Mouse (Mus musculus): Measurements from ENCODE around the gene Mylip. TPM values are rescaled to one million over a fixed set of nuclear protein-coding genes. Genes with fewer than 3 reads are reported as not detected.

Gene Mylip
- polyA plus RNA-seq, 1 experiment, result 13.2 TPM

- Histone ChIP-seq H3K4me1 (ENCODE audit: control insufficient read depth, insufficient read depth, low read length) (peaks cover 19% of the 10 kb centered on the region), H3K27ac (ENCODE audit: insufficient read depth, low read length) (no peak overlapping the region), H3K4me3 (ENCODE audit: insufficient read depth, low read length) (no peak overlapping the region)
- no peak for TF ChIP-seq CTCF (IDR thresholded peaks at IDR 0.05; ENCODE audit: extremely low read depth, insufficient read depth, low read length)
- no peak for TF ChIP-seq POLR2A (IDR thresholded peaks at IDR 0.05; ENCODE audit: extremely low read depth, insufficient read depth, low read length)
Observed at GRCm38 (mm10) chr13:45400700-45401099, 11.2 kb downstream of the Mylip start.

DNA sequence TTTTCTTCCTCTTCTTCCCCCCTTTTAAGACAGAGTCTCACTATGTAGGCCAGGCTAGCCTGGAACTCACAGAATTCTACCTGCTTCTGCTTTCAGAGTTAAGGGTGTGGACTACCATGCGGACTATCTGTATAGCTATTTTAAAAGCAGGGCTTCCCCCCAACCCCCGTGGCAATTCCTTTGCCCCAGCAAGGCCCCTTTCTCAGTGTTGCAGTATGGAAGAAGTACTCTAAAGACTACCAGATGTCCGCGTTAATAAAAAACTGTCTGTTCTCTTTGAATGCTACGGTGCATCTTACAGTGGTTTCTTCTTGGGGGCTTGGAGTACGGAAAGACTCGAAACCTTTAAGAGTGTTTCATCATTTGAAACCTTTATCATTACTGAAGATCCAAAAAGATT lies 12.3 kb downstream of the Mylip start:
- Histone ChIP-seq H3K4me1 (ENCODE audit: control insufficient read depth, insufficient read depth, low read length) (peaks cover 14% of the 10 kb centered on the region), H3K27ac (ENCODE audit: insufficient read depth, low read length) (no peak overlapping the region), H3K4me3 (ENCODE audit: insufficient read depth, low read length) (no peak overlapping the region)
- TF ChIP-seq CTCF (IDR thresholded peaks at IDR 0.05; ENCODE audit: extremely low read depth, insufficient read depth, low read length), result no peak
- no peak for TF ChIP-seq POLR2A (IDR thresholded peaks at IDR 0.05; ENCODE audit: extremely low read depth, insufficient read depth, low read length)

GRCm38 (mm10) chr13:45402316-45403039 lies 12.9 kb downstream of the Mylip start:
- Histone ChIP-seq H3K4me3 (ENCODE audit: insufficient read depth, low read length) (no peak overlapping the region), H3K27ac (ENCODE audit: insufficient read depth, low read length) (no peak overlapping the region), H3K4me1 (ENCODE audit: control insufficient read depth, insufficient read depth, low read length) (peaks cover 9% of the 10 kb centered on the region)
- no peak for TF ChIP-seq POLR2A (IDR thresholded peaks at IDR 0.05; ENCODE audit: extremely low read depth, insufficient read depth, low read length)
- no peak for TF ChIP-seq CTCF (IDR thresholded peaks at IDR 0.05; ENCODE audit: extremely low read depth, insufficient read depth, low read length)

GRCm38 (mm10) chr13:45404269-45404668 lies 14.7 kb downstream of the Mylip start:
- Histone ChIP-seq H3K4me1 (ENCODE audit: control insufficient read depth, insufficient read depth, low read length) (peaks cover 6% of the 10 kb centered on the region), H3K4me3 (ENCODE audit: insufficient read depth, low read length) (no peak overlapping the region), H3K27ac (ENCODE audit: insufficient read depth, low read length) (no peak overlapping the region)
- no peak for TF ChIP-seq CTCF (IDR thresholded peaks at IDR 0.05; ENCODE audit: extremely low read depth, insufficient read depth, low read length)
- TF ChIP-seq POLR2A (IDR thresholded peaks at IDR 0.05; ENCODE audit: extremely low read depth, insufficient read depth, low read length), result no peak

GRCm38 (mm10) chr13:45405194-45405810 lies 15.8 kb downstream of the Mylip start:
- no peak overlapping the region for H3K27ac ChIP-seq (ENCODE audit: insufficient read depth, low read length)
- TF ChIP-seq CTCF (IDR thresholded peaks at IDR 0.05; ENCODE audit: extremely low read depth, insufficient read depth, low read length) (no peak), POLR2A (IDR thresholded peaks at IDR 0.05; ENCODE audit: extremely low read depth, insufficient read depth, low read length) (no peak)

GRCm38 (mm10) chr13:45406289-45406688 lies 16.7 kb downstream of the Mylip start:
- TF ChIP-seq POLR2A (IDR thresholded peaks at IDR 0.05; ENCODE audit: extremely low read depth, insufficient read depth, low read length), result no peak
- no peak for TF ChIP-seq CTCF (IDR thresholded peaks at IDR 0.05; ENCODE audit: extremely low read depth, insufficient read depth, low read length)
- H3K4me1 ChIP-seq (ENCODE audit: control insufficient read depth, insufficient read depth, low read length), result no peaks in the 10 kb centered on the region
- no peak overlapping the region for H3K27ac ChIP-seq (ENCODE audit: insufficient read depth, low read length)
- H3K4me3 ChIP-seq (ENCODE audit: insufficient read depth, low read length), result no peak overlapping the region

More at GRCm38 (mm10) chr13:45405194-45405810, 15.8 kb downstream of the Mylip start:
- H3K4me1 ChIP-seq (ENCODE audit: control insufficient read depth, insufficient read depth, low read length), result peaks cover 4% of the 10 kb centered on the region
- no peak overlapping the region for H3K4me3 ChIP-seq (ENCODE audit: insufficient read depth, low read length)

DNA sequence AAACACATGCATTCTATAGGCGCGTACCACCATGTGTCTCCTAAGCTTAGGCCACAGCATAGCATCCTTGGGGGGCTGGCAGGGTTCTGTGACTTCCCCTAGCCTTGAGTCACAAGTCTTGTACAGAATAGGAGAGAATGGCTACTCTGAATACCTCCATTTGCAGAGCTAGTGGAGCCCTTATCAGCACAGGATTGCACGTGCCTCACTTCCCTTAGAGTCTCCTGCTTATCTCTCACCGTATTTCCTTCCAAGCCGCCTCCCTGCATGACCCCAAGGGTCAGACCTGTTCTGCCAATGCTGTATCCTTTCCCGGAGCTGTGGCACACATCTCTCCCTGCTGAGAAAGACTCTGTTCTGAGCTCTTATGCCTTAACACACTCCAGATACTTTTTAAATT lies 17.2 kb downstream of the Mylip start:
- Histone ChIP-seq H3K4me3 (ENCODE audit: insufficient read depth, low read length) (no peak overlapping the region), H3K4me1 (ENCODE audit: control insufficient read depth, insufficient read depth, low read length) (no peaks in the 10 kb centered on the region), H3K27ac (ENCODE audit: insufficient read depth, low read length) (no peak overlapping the region)
- no peak for TF ChIP-seq POLR2A (IDR thresholded peaks at IDR 0.05; ENCODE audit: extremely low read depth, insufficient read depth, low read length)
- TF ChIP-seq CTCF (IDR thresholded peaks at IDR 0.05; ENCODE audit: extremely low read depth, insufficient read depth, low read length), result no peak

DNA sequence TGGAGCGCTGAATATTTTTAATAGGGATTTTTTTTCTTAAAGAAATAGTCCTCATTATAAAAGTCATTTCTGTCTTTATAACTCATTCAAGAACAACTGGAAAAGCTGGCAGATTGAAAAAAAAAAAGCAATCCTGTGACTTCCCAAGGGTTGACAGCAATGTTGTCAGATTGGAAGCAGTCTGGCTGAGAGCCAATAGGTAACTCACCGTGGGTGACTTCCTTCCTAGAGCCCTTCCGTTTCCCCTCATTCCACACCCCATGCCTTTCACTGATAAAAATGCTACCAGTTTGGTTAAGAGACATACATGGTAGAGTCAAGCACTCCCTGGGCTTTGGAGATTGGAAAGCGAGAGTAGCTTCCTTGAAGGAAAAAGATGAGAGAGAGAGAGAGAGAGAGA lies 21.4 kb downstream of the Mylip start:
- Histone ChIP-seq H3K4me1 (ENCODE audit: control insufficient read depth, insufficient read depth, low read length) (no peaks in the 10 kb centered on the region), H3K4me3 (ENCODE audit: insufficient read depth, low read length) (no peak overlapping the region), H3K27ac (ENCODE audit: insufficient read depth, low read length) (no peak overlapping the region)
- TF ChIP-seq CTCF (IDR thresholded peaks at IDR 0.05; ENCODE audit: extremely low read depth, insufficient read depth, low read length), result no peak
- no peak for TF ChIP-seq POLR2A (IDR thresholded peaks at IDR 0.05; ENCODE audit: extremely low read depth, insufficient read depth, low read length)

DNA sequence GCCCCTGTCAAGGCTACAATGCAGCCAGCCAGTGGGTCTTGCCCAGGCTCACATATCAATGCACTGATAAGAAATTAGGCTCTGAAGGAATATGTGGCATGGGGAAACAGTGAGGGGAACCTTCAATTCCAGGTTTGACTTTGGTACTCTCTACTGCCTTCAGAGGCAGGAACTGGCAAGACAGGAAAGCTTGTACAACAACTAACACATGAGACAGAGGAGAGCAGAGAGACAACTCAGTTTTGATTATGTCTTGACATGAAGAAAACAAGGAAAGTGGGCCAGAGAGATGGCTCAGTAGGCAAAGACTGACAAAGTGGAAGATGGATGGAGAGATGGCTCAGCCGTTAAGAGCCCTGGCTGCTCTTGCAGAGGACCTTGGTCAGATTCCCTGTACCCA lies 23.5 kb downstream of the Mylip start:
- no peaks in the 10 kb centered on the region for H3K4me1 ChIP-seq (ENCODE audit: control insufficient read depth, insufficient read depth, low read length)
- H3K27ac ChIP-seq (ENCODE audit: insufficient read depth, low read length), result no peak overlapping the region
- TF ChIP-seq CTCF (IDR thresholded peaks at IDR 0.05; ENCODE audit: extremely low read depth, insufficient read depth, low read length) (no peak), POLR2A (IDR thresholded peaks at IDR 0.05; ENCODE audit: extremely low read depth, insufficient read depth, low read length) (no peak)
- H3K4me3 ChIP-seq (ENCODE audit: insufficient read depth, low read length), result no peak overlapping the region

DNA sequence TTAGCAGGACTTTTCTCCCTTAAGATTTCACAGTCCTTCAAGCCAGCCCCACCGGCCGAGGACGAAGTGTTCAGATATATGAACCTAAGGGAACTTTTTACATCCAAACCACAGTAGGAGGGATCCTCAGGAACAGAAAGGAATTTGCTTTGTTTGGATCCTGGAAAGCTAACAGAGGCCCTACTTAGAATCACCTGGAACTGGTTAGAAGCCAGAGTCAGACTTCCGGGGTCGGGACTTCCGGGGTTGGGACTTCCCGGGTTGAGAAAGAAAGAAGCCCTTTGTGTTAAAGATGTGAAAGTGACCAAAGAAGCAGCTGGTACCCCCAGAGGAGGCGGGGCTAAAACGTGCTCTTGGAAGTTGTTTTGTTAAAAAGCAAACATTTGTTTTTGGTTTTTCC lies 24.5 kb downstream of the Mylip start:
- H3K4me3 ChIP-seq (ENCODE audit: insufficient read depth, low read length), result no peak overlapping the region
- no peaks in the 10 kb centered on the region for H3K4me1 ChIP-seq (ENCODE audit: control insufficient read depth, insufficient read depth, low read length)
- H3K27ac ChIP-seq (ENCODE audit: insufficient read depth, low read length), result no peak overlapping the region
- TF ChIP-seq POLR2A (IDR thresholded peaks at IDR 0.05; ENCODE audit: extremely low read depth, insufficient read depth, low read length) (no peak), CTCF (IDR thresholded peaks at IDR 0.05; ENCODE audit: extremely low read depth, insufficient read depth, low read length) (no peak)

Data from cortical plate, adult 2 months (tissue).